Mouse (Mus musculus) liver, embryonic 16.5 days (tissue): Measurements from ENCODE around the gene Eef1akmt3. TPM values are rescaled to one million over a fixed set of nuclear protein-coding genes. Genes with fewer than 3 reads are reported as not detected.
A peak's percentile ranks its signal among the peaks of the same experiment; 100 is the strongest.
"Not testable (repeated sequence)": the region's sequence is repeated elsewhere in the genome, so short reads cannot be mapped to it uniquely, and the experiment has no call there.

Experiments used
- ATAC-seq: fragments of 200-750 bp; cut with Nextera tagmentation; 2 replicates; pipeline ENCODE4 v1.8.0; 2017; ENCODE audit warnings: low read depth, mild to moderate bottlenecking, moderate number of reproducible peaks, moderate library complexity
- H3K27ac ChIP-seq: fragments of 300-500 bp; sonication (generic); 2 replicates; pipeline ENCODE4 v1.5.1; 2014; ENCODE audit warnings: mild to moderate bottlenecking, low read length
- H3K27me3 ChIP-seq: fragments of 300-500 bp; sonication (generic); 2 replicates; pipeline ENCODE4 v1.6.1; 2014; ENCODE audit warnings: low read depth, low read length, mixed read lengths; ENCODE audit not compliant: control insufficient read depth, insufficient read depth
- H3K36me3 ChIP-seq: fragments of 300-500 bp; sonication (generic); 2 replicates; pipeline ENCODE4 v1.6.1; 2014; ENCODE audit warnings: mild to moderate bottlenecking; ENCODE audit not compliant: control insufficient read depth, insufficient read depth
- H3K4me1 ChIP-seq: fragments of 300-500 bp; sonication (generic); 2 replicates; pipeline ENCODE4 v1.6.1; 2014; ENCODE audit warnings: low read depth, low read length, mixed read lengths; ENCODE audit not compliant: control insufficient read depth
- H3K4me2 ChIP-seq: fragments of 300-500 bp; sonication (generic); 2 replicates; pipeline ENCODE4 v1.6.1; 2014; ENCODE audit warnings: low read depth, low read length, mixed read lengths
- H3K4me3 ChIP-seq: fragments of 300-500 bp; sonication (generic); 2 replicates; pipeline ENCODE4 v1.5.1; 2014; ENCODE audit warnings: low read depth, mild to moderate bottlenecking, low read length
- H3K9ac ChIP-seq: fragments of 300-500 bp; sonication (generic); 2 replicates; pipeline ENCODE4 v1.6.1; 2014; ENCODE audit warnings: low read depth, low read length
- H3K9me3 ChIP-seq: fragments of 300-500 bp; sonication (generic); replicated peaks from 2 replicates; pipeline ENCODE4 v1.6.1; 2016; ENCODE audit warnings: low read length; ENCODE audit not compliant: control insufficient read depth
- WGBS: fragments of 180-500 bp; shearing (Covaris S2); extraction: QIAGEN DNeasy Blood & Tissue Kit; methylation state at CpG from one replicate; pipeline ENCODE4 v1.1.7; 2014; ENCODE audit not compliant: insufficient replicate concordance; 5-methylcytosine and 5-hydroxymethylcytosine counted together
- polyA plus RNA-seq: library from polyadenylated mRNA; unstranded; fragments of >200 nt; fragmentation: Nextera tagmentation; extraction: Ambion mirVana; gene quantifications from 2 replicates; pipeline ENCODE4 v1.2.1, GENCODE M21; 2015

The Eef1akmt3 gene
- polyA plus RNA-seq, 1 experiment from 2014 or later: 0.21 TPM

DNA sequence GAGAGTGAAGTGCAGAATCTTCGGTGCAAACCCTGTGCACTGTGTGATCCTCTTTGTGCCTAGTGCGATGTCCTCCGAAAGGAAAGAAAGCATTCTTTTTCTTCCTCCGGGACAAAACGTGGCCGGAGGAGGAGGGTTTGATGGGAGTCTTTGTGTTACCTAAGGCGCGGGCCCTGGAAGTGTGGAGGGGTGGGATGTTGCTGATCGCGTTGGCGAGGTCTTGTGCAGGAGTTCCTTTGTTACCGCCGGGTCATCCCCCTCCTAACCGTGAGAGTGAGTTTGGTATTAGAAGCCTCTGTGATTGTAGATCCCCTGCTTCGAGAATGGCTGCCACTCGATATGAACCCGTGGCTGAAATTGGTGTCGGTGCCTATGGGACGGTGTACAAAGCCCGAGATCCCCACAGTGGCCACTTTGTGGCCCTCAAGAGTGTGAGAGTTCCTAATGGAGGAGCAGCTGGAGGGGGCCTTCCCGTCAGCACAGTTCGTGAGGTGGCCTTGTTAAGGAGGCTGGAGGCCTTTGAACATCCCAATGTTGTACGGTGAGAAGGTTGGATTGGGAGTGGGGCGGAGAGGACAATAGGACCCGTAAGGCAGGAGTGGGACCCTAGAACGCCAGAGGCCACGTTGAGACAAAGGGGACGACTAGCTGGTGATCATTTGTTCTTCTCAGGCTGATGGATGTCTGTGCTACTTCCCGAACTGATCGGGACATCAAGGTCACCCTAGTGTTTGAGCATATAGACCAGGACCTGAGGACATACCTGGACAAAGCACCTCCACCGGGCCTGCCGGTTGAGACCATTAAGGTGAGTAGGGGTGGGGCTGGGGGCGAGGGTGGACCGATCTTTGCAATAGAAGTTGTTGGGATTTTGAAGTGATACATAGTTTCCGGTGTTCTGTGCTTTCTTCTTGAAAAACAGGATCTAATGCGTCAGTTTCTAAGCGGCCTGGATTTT is 22.9 kb upstream of the Eef1akmt3 start:
- Histone ChIP-seq H3K4me3 (peak overlapping the region; percentile 78), H3K27ac (peak overlapping the region; percentile 77), H3K9ac (peak overlapping the region; percentile 80), H3K36me3 (peaks cover 25% of the 10 kb centered on the region), H3K27me3 (peaks cover 34% of the 10 kb centered on the region), H3K4me2 (peak overlapping the region; percentile 92), H3K9me3 (no peaks in the 10 kb centered on the region), H3K4me1 (peaks cover 36% of the 10 kb centered on the region)
- WGBS: 10% methylated on average over 37 of the region's 37 CpGs
- peak; percentile 0; the same call in 1 of the 2 replicates for ATAC-seq

DNA sequence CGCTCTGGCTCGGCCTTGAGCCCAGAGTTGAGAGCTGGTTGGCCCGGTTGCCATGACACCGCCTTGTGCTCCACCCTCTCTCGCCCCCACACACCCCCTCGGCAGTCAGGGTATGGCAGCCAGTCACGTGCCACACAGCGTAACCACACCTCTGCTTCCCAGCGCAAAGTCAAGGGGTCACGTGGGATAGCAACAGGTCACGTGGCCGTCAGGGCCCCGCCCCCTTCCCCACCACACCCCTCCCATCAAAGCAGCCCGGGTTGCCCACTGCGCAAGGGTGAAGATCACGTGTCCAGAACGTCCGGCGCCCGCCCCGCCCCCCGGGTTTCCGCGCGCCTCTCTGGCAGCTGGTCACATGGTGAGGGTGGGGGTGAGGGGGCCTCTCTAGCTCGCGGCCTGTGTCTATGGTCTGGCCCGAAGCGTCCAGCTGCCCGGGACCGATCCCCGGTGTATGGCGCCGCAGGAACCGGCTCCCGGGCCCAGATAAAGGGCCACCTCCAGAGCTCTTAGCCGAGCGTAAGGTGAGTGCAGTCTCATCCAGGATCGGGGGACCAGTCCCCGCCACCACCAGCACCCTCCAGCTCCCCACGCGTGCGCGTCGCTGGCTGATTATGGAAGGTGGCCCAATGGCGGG is 22.0 kb upstream of the Eef1akmt3 start, which contains the start of gene Cdk4:
TSS of gene Cdk4 (plus strand) at position 296 of the 634 bp plus-strand sequence.
- peaks cover 25% of the 10 kb centered on the region for H3K36me3 ChIP-seq
- peaks cover 28% of the 10 kb centered on the region for H3K4me1 ChIP-seq
- ATAC-seq: peak; percentile 89
- peak within 1 kb of the TSS; percentile 78 for H3K4me3 ChIP-seq
- WGBS: 0% methylated on average over 43 of the region's 46 CpGs
- peak within 1 kb of the TSS; percentile 77 for H3K27ac ChIP-seq
- H3K9ac ChIP-seq: peak within 1 kb of the TSS; percentile 80
- H3K27me3 ChIP-seq: peaks cover 43% of the 10 kb centered on the region
- peak within 1 kb of the TSS; percentile 92 for H3K4me2 ChIP-seq
- no peaks in the 10 kb centered on the region for H3K9me3 ChIP-seq

DNA sequence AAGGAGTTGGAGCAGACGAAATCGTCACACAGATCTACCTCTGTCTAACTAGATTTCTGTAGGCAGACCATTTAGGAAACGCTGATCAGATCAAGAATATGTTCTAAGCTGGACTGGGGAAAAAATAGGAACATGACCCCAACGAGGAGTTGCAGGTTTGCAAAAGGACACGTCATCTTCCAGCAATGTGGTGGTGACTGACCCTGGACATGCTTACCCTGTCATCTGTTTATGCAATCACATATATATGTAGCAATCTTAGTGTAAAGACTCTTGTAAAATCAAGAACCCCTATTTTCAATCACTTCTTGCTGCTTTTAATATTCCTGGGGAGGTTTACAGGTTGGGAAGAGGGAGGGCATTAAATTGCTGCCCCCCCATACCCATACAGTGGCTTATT is 21.2 kb upstream of the Eef1akmt3 start:
- Histone ChIP-seq H3K4me1 (peaks cover 26% of the 10 kb centered on the region), H3K4me3 (no peak overlapping the region), H3K4me2 (0 out of 2 replicates have a peak overlapping the region, but pooled peaks have one; percentile 92), H3K36me3 (peaks cover 25% of the 10 kb centered on the region), H3K27me3 (peaks cover 47% of the 10 kb centered on the region), H3K9ac (no peak overlapping the region), H3K27ac (no peak overlapping the region), H3K9me3 (no peaks in the 10 kb centered on the region)
- ATAC-seq: no peak
- 47% methylated on average over 5 of the region's 5 CpGs for WGBS

DNA sequence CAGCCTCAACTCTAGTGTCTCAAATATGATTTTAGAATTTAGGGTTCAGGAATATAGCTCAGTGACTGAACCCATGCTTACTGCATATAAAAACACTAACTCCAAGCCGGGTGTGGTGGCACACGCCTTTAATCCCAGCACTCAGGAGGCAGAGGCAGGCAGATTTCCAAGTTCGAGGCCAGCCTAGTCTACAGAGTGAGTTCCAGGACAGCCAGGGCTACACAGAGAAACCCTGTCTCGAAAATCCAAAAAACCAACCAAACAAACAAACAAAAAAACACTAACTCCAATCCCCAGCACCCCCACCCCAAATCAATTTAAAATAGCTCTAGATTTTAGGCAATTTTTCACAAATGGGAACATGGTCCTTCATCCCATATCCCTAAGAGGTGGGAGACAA is 20.8 kb upstream of the Eef1akmt3 start:
- ATAC-seq, H3K9me3 ChIP-seq, H3K4me3 ChIP-seq, H3K9ac ChIP-seq, H3K4me2 ChIP-seq, H3K27ac ChIP-seq: not testable (repeated sequence)
- peaks cover 51% of the 10 kb centered on the region for H3K27me3 ChIP-seq
- H3K4me1 ChIP-seq: peaks cover 26% of the 10 kb centered on the region
- WGBS: 77% methylated on average over 4 of the region's 4 CpGs
- H3K36me3 ChIP-seq: peaks cover 23% of the 10 kb centered on the region

DNA sequence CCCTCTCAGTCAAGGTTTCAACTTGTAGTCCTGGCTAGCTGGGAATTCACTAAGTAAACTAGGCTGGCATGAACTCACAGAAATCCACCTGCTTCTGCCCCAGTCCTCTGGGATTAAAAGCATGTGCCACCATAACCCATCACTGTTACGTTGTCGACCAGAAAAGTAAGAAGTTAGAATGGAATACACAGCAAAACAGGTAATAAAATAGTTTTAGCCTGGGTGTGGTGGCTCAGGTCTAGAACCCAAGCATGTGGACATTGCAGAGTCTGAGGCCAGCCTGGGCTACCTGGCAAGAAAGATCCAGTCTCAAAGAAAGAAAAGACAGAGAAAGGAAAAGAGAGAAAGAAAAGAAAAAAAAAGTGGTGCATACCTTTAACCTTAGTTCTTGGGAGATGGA is 20.2 kb upstream of the Eef1akmt3 start:
- Histone ChIP-seq H3K4me3 (no peak overlapping the region), H3K4me1 (peaks cover 26% of the 10 kb centered on the region), H3K27ac (no peak overlapping the region), H3K27me3 (peaks cover 51% of the 10 kb centered on the region), H3K9me3 (no peaks in the 10 kb centered on the region), H3K4me2 (no peak overlapping the region), H3K36me3 (peaks cover 17% of the 10 kb centered on the region), H3K9ac (no peak overlapping the region)
- 71% methylated on average over 2 of the region's 2 CpGs for WGBS
- ATAC-seq: no peak

DNA sequence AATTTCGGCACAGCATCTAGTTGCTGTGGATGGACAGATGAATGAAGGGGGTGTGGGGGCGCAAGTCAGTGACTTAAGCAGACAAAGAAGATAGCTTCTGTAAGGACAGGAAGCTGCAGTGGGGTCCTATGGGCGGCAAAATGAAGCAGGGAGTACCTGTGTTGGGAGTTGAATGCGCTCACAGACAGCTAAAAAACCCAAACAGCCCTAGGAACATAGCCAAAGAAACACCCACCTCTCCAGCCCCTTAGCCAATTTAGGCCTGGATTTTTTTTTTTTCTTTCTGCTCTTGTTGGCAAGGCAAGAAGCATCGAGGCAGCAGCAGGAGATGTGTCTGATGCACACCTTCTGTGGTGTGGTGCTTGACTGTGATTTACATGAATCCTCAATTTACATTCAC is 19.8 kb upstream of the Eef1akmt3 start:
- Histone ChIP-seq H3K9ac (no peak overlapping the region), H3K4me3 (no peak overlapping the region), H3K9me3 (no peaks in the 10 kb centered on the region), H3K4me2 (no peak overlapping the region), H3K4me1 (peaks cover 26% of the 10 kb centered on the region), H3K27ac (no peak overlapping the region), H3K27me3 (peaks cover 51% of the 10 kb centered on the region), H3K36me3 (peaks cover 13% of the 10 kb centered on the region)
- 55% methylated on average over 5 of the region's 5 CpGs for WGBS
- no peak for ATAC-seq

DNA sequence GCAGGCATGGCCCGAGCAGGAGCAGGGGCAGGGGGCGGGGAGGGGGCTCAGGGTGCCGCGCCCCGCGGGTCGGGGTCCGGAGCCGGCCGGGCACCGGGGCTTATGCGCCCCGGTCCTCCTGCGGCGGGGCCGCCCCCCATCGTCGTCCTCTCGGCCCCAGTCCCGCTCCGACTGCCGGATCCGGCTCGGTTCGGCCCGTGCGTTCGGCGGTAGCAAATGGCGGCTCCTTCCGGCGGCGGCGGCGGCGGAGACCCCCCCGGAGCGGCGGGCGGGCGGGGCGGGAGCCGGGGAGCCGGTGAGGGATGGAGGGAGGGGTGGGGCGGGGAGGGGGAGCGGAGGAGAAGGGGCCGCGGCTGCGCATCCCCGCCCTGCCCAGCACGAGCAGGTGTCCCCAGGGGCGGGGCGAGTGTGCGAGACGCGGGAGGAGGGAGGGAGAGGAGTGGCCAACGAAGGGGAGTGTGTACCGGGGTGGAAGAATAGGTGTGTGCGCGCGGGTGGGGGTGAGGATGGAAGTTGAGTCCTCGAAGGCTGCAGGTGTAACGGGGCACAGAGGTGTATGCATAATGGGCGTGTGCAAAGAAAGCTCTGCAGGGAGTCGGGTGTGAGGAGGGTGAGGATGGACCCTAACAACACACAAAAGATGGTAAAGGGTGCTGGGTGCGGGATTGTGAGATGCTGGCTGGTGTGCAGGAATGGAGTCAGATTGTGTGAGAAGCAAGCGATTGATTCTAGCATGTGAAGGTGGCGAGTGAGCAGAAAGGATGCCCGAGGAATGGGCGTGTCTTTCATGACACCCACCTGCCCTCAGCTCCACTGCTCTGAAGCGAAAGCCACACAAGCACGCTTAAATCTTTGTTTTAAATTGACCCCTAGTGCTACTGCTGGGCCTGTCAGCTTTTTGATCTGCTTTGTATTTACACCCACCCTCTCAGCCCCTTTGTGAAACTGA is 18.9 kb upstream of the Eef1akmt3 start, which contains the start of gene March9:
TSS of gene March9 (minus strand) at position 217 of the 949 bp plus-strand sequence.
- no peak for ATAC-seq
- H3K27me3 ChIP-seq: peaks cover 53% of the 10 kb centered on the region

DNA sequence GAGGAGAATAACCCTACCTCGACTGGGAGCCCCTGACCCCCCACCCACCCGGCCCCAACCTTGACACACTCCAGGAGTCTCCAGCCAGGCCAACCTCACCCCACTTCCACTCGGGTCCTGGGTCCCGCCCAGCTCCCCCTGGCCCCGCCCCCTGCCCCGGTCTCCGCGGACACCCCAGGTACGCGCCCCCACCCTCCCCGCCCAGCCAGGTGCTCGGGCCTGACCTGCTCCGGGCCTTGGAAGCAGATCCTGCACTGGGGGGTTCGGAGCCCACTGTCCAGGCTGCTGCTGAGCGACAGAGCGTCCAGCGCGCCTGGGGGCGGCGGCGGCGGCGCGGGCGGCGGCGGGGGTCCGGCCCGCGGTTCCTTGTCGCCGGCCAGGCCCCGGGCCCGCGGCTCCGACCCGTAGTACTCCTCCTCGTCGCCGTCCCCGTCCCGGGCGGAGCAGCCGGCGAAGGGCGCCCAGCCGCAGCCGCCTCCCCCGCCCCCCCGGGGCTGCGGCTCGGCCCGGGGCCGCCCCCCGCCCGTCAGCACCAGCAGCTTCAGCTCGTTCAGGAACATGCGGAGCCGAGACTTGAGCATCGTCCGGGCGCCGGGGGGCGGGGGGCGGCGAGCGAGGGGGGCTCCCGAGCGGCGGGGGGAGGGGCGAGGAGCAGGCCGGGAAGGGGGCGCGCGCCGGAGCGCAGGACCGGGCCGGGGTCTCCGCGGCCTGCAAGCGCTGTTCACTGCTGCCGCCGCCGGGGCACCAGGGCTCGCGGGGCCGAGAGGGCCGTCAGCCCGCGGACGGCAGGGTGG is 18.1 kb upstream of the Eef1akmt3 start:
- H3K9me3 ChIP-seq: no peaks in the 10 kb centered on the region
- H3K27me3 ChIP-seq: peaks cover 54% of the 10 kb centered on the region
- peak overlapping the region; percentile 62 for H3K4me3 ChIP-seq
- peak overlapping the region; percentile 87 for H3K4me2 ChIP-seq
- no peak for ATAC-seq
- peak overlapping the region; percentile 46 for H3K9ac ChIP-seq
- 2% methylated on average over 47 of the region's 92 CpGs for WGBS
- no peak overlapping the region for H3K27ac ChIP-seq
- H3K36me3 ChIP-seq: no peaks in the 10 kb centered on the region
- H3K4me1 ChIP-seq: peaks cover 13% of the 10 kb centered on the region

More for the DNA sequence above, 18.9 kb upstream of the Eef1akmt3 start, which contains the start of gene March9:
- H3K4me3 ChIP-seq: peak within 1 kb of the TSS; percentile 62
- H3K27ac ChIP-seq: no peak within 1 kb of the TSS
- peaks cover 5% of the 10 kb centered on the region for H3K36me3 ChIP-seq
- peak within 1 kb of the TSS; percentile 46 for H3K9ac ChIP-seq
- peaks cover 21% of the 10 kb centered on the region for H3K4me1 ChIP-seq
- H3K9me3 ChIP-seq: no peaks in the 10 kb centered on the region
- peak within 1 kb of the TSS; percentile 87 for H3K4me2 ChIP-seq
- WGBS: under 1% methylated on average over 53 of the region's 72 CpGs
